16 mouse cellular contexts compared by ENCODE assay signal in genomic region chr14:31138219-31138896, GRCm38 (mm10). TPM values are rescaled to one million over a fixed set of nuclear protein-coding genes. Genes with fewer than 3 reads are reported as not detected.
DNase-seq lines count a peak whose midpoint lies in the region; ATAC-seq and TF ChIP-seq lines count a peak whose summit lies in the region.
"Had no signal": no experiment of that assay in that cellular context is flagged by ENCODE, and none has a peak within 500 bp of the region (broad histone marks: within the 10 kb centered on the region; RNA-seq: fewer than 3 reads in every experiment).

No protein-coding gene starts in this region.

- no peak overlapping the region for H3K9ac ChIP-seq in forebrain, embryonic 11.5 days (ENCODE audit: low read length)
- no peak overlapping the region for H3K9ac ChIP-seq in forebrain, embryonic 14.5 days (ENCODE audit: low read length)
- H3K9ac ChIP-seq in hindbrain, embryonic 14.5 days: no peak overlapping the region
- H3K9ac ChIP-seq in hindbrain, embryonic 13.5 days: no peak overlapping the region
- no peak overlapping the region for H3K9ac ChIP-seq in midbrain, embryonic 13.5 days (replicated peaks)
- no peak overlapping the region for H3K9ac ChIP-seq in midbrain, postnatal 0 days (replicated peaks; ENCODE audit: low read length, poor library complexity, severe bottlenecking)
- H3K9ac ChIP-seq: lung, embryonic 15.5 days; stomach, embryonic 15.5 days had no signal

- TF ChIP-seq CTCF in midbrain, postnatal 0 days (IDR thresholded peaks at IDR 0.05): no peak

- no peak for ATAC-seq in forebrain, embryonic 11.5 days (replicated peaks; ENCODE audit: low FRiP score)
- ATAC-seq in forebrain, embryonic 14.5 days: no peak
- ATAC-seq in hindbrain, embryonic 14.5 days (ENCODE audit: low FRiP score): 0 out of 2 replicates have a peak, but pooled peaks have one; percentile 28
- no peak for ATAC-seq in hindbrain, embryonic 13.5 days (ENCODE audit: low FRiP score)
- ATAC-seq in midbrain, embryonic 13.5 days: 0 out of 2 replicates have a peak, but pooled peaks have one; percentile 3
- ATAC-seq in midbrain, postnatal 0 days (ENCODE audit: low FRiP score): no peak
- ATAC-seq: inflammation-experienced regulatory T-cells, adult 6 months; Patski had no signal

- H3K27me3 ChIP-seq in forebrain, embryonic 11.5 days (ENCODE audit: control insufficient read depth, insufficient read depth, low read length): no peaks in the 10 kb centered on the region
- no peaks in the 10 kb centered on the region for H3K27me3 ChIP-seq in forebrain, embryonic 14.5 days (replicated peaks; ENCODE audit: control insufficient read depth, insufficient read depth, low read length)
- H3K27me3 ChIP-seq in hindbrain, embryonic 14.5 days (ENCODE audit: control insufficient read depth, insufficient read depth, low read length): no peaks in the 10 kb centered on the region
- no peaks in the 10 kb centered on the region for H3K27me3 ChIP-seq in hindbrain, embryonic 13.5 days
- no peaks in the 10 kb centered on the region for H3K27me3 ChIP-seq in midbrain, embryonic 13.5 days
- no peaks in the 10 kb centered on the region for H3K27me3 ChIP-seq in midbrain, postnatal 0 days (ENCODE audit: insufficient read depth, low read length)
- H3K27me3 ChIP-seq: lung, embryonic 15.5 days; Patski; stomach, embryonic 15.5 days had no signal

- peaks cover 44% of the 10 kb centered on the region for H3K36me3 ChIP-seq in forebrain, embryonic 11.5 days (ENCODE audit: control insufficient read depth, insufficient read depth, low read length)
- H3K36me3 ChIP-seq in forebrain, embryonic 14.5 days (ENCODE audit: control insufficient read depth, insufficient read depth, low read length): peaks cover 72% of the 10 kb centered on the region
- peaks cover 70% of the 10 kb centered on the region for H3K36me3 ChIP-seq in hindbrain, embryonic 14.5 days (replicated peaks; ENCODE audit: control insufficient read depth, insufficient read depth)
- H3K36me3 ChIP-seq in hindbrain, embryonic 13.5 days: peaks cover 88% of the 10 kb centered on the region
- peaks cover 89% of the 10 kb centered on the region for H3K36me3 ChIP-seq in midbrain, embryonic 13.5 days
- H3K36me3 ChIP-seq in midbrain, postnatal 0 days (ENCODE audit: insufficient read depth, low read length): peaks cover 14% of the 10 kb centered on the region

- WGBS in forebrain, embryonic 11.5 days: 91% methylated on average over 30 of the region's 35 CpGs
- 90% methylated on average over 28 of the region's 35 CpGs for whole genome bisulfite sequencing in forebrain, embryonic 14.5 days
- WGBS in hindbrain, embryonic 14.5 days: 80% methylated on average over 21 of the region's 35 CpGs
- WGBS in hindbrain, embryonic 13.5 days: 82% methylated on average over 22 of the region's 35 CpGs
- WGBS in midbrain, embryonic 13.5 days: 84% methylated on average over 23 of the region's 35 CpGs
- WGBS in midbrain, postnatal 0 days: 87% methylated on average over 23 of the region's 35 CpGs

- H3K4me1 ChIP-seq in forebrain, embryonic 11.5 days (replicated peaks; ENCODE audit: control insufficient read depth, insufficient read depth, low read length): 0 out of 2 replicates have a peak, but pooled peaks cover 2% of the 10 kb centered on the region
- peaks cover 6% of the 10 kb centered on the region for H3K4me1 ChIP-seq in forebrain, embryonic 14.5 days (ENCODE audit: control insufficient read depth, insufficient read depth, low read length)
- peaks cover 7% of the 10 kb centered on the region for H3K4me1 ChIP-seq in hindbrain, embryonic 14.5 days (replicated peaks; ENCODE audit: control insufficient read depth, insufficient read depth, low read length)
- peaks cover 21% of the 10 kb centered on the region for H3K4me1 ChIP-seq in hindbrain, embryonic 13.5 days (replicated peaks)
- peaks cover 11% of the 10 kb centered on the region for H3K4me1 ChIP-seq in midbrain, embryonic 13.5 days (replicated peaks)
- H3K4me1 ChIP-seq in midbrain, postnatal 0 days (ENCODE audit: insufficient read depth, low read length): no peaks in the 10 kb centered on the region

- no peak overlapping the region for H3K27ac ChIP-seq in forebrain, embryonic 11.5 days (ENCODE audit: low read depth, low read length)
- no peak overlapping the region for H3K27ac ChIP-seq in forebrain, embryonic 14.5 days (ENCODE audit: low read depth, low read length)
- no peak overlapping the region for H3K27ac ChIP-seq in hindbrain, embryonic 14.5 days
- no peak overlapping the region for H3K27ac ChIP-seq in hindbrain, embryonic 13.5 days
- no peak overlapping the region for H3K27ac ChIP-seq in midbrain, embryonic 13.5 days
- H3K27ac ChIP-seq in midbrain, postnatal 0 days (ENCODE audit: low read depth, low read length): no peak overlapping the region
- H3K27ac ChIP-seq: limb, embryonic 10.5 days; stomach, embryonic 15.5 days had no signal

- H3K4me3 ChIP-seq in forebrain, embryonic 11.5 days (ENCODE audit: low read depth, low read length): no peak overlapping the region
- H3K4me3 ChIP-seq in forebrain, embryonic 14.5 days (ENCODE audit: low read depth, low read length): no peak overlapping the region
- H3K4me3 ChIP-seq in hindbrain, embryonic 14.5 days (replicated peaks; ENCODE audit: low read length): no peak overlapping the region
- H3K4me3 ChIP-seq in hindbrain, embryonic 13.5 days: no peak overlapping the region
- no peak overlapping the region for H3K4me3 ChIP-seq in midbrain, embryonic 13.5 days (replicated peaks)
- no peak overlapping the region for H3K4me3 ChIP-seq in midbrain, postnatal 0 days (ENCODE audit: low read depth, low read length)
- H3K4me3 ChIP-seq: limb, embryonic 10.5 days; lung, embryonic 15.5 days; stomach, embryonic 15.5 days had no signal

- DNase-seq in forebrain, embryonic 11.5 days (ENCODE audit: low spot score): peak; percentile 49
- DNase-seq in forebrain, embryonic 14.5 days (ENCODE audit: low spot score): no peak
- DNase-seq in hindbrain, embryonic 14.5 days (ENCODE audit: low spot score): no peak
- DNase-seq in midbrain, postnatal 0 days (ENCODE audit: low spot score): no peak
- DNase-seq in cerebellum, postnatal 25 days: peak; percentile 52
- no peak for DNase-seq in embryo, embryonic 10 days (ENCODE audit: low spot score)
- DNase-seq: layer of hippocampus, adult 9-11 months; midbrain, embryonic 14.5 days; right cerebral cortex, postnatal 4 days had no signal

- H3K4me2 ChIP-seq in forebrain, embryonic 11.5 days (ENCODE audit: low read depth, low read length, severe bottlenecking): no peak overlapping the region
- no peak overlapping the region for H3K4me2 ChIP-seq in forebrain, embryonic 14.5 days (ENCODE audit: low read length)
- H3K4me2 ChIP-seq in hindbrain, embryonic 14.5 days (replicated peaks): no peak overlapping the region
- no peak overlapping the region for H3K4me2 ChIP-seq in hindbrain, embryonic 13.5 days
- no peak overlapping the region for H3K4me2 ChIP-seq in midbrain, embryonic 13.5 days (replicated peaks)
- no peak overlapping the region for H3K4me2 ChIP-seq in midbrain, postnatal 0 days (ENCODE audit: low read depth, low read length, poor library complexity, severe bottlenecking)
- H3K4me2 ChIP-seq: lung, embryonic 15.5 days; stomach, embryonic 15.5 days had no signal

- no peaks in the 10 kb centered on the region for H3K9me3 ChIP-seq in forebrain, embryonic 11.5 days (ENCODE audit: control insufficient read depth, low read length)
- H3K9me3 ChIP-seq in forebrain, embryonic 14.5 days (replicated peaks; ENCODE audit: control insufficient read depth, low read length): no peaks in the 10 kb centered on the region
- no peaks in the 10 kb centered on the region for H3K9me3 ChIP-seq in hindbrain, embryonic 14.5 days (ENCODE audit: control insufficient read depth, low read length)
- no peaks in the 10 kb centered on the region for H3K9me3 ChIP-seq in hindbrain, embryonic 13.5 days
- H3K9me3 ChIP-seq in midbrain, embryonic 13.5 days: no peaks in the 10 kb centered on the region
- H3K9me3 ChIP-seq in midbrain, postnatal 0 days (ENCODE audit: low read length): no peaks in the 10 kb centered on the region
- H3K9me3 ChIP-seq: limb, embryonic 10.5 days; lung, embryonic 15.5 days; stomach, embryonic 15.5 days had no signal

RNA-seq across cellular contexts. Expression of gene Nt5dc2, which starts 7.5 kb away (rescaled TPM):
- 565 and 637 TPM in 2 replicates for polyA plus RNA-seq in forebrain, embryonic 11.5 days (2014; fragmentation: Nextera tagmentation; extraction: Ambion mirVana)
- polyA plus RNA-seq in forebrain, embryonic 14.5 days (2014; fragmentation: Nextera tagmentation; extraction: Ambion mirVana): 225 and 288 TPM in 2 replicates
- 260 and 277 TPM in 2 replicates for polyA plus RNA-seq in hindbrain, embryonic 14.5 days (2014; fragmentation: Nextera tagmentation; extraction: Ambion mirVana)
- 273 and 282 TPM in 2 replicates for polyA plus RNA-seq in hindbrain, embryonic 13.5 days (2015; fragmentation: Nextera tagmentation; extraction: Ambion mirVana)
- 280 and 317 TPM in 2 replicates for polyA plus RNA-seq in midbrain, embryonic 13.5 days (2015; fragmentation: Nextera tagmentation; extraction: Ambion mirVana)
- 132 and 171 TPM in 2 replicates for total RNA-seq in midbrain, postnatal 0 days (2014; rRNA removed)
- 132 and 144 TPM in 2 replicates for polyA plus RNA-seq in midbrain, postnatal 0 days (2015; fragmentation: Nextera tagmentation; extraction: Ambion mirVana)
- polyA plus RNA-seq: inflammation-experienced regulatory T-cells, adult 6 months had no signal

RNA-seq across cellular contexts. Expression of gene Smim4, which starts 9.6 kb away (rescaled TPM):
- 50.9 and 52.7 TPM in 2 replicates for polyA plus RNA-seq in forebrain, embryonic 11.5 days (2014; fragmentation: Nextera tagmentation; extraction: Ambion mirVana)
- polyA plus RNA-seq in forebrain, embryonic 14.5 days (2014; fragmentation: Nextera tagmentation; extraction: Ambion mirVana): 72.1 and 93.8 TPM in 2 replicates
- 55.5 and 77.7 TPM in 2 replicates for polyA plus RNA-seq in hindbrain, embryonic 14.5 days (2014; fragmentation: Nextera tagmentation; extraction: Ambion mirVana)
- polyA plus RNA-seq in hindbrain, embryonic 13.5 days (2015; fragmentation: Nextera tagmentation; extraction: Ambion mirVana): 83.1 and 83.2 TPM in 2 replicates
- 75.8 and 78.8 TPM in 2 replicates for polyA plus RNA-seq in midbrain, embryonic 13.5 days (2015; fragmentation: Nextera tagmentation; extraction: Ambion mirVana)
- total RNA-seq in midbrain, postnatal 0 days (2014; rRNA removed): 3.2 and 4.3 TPM in 2 replicates
- 41.6 and 47.5 TPM in 2 replicates for polyA plus RNA-seq in midbrain, postnatal 0 days (2015; fragmentation: Nextera tagmentation; extraction: Ambion mirVana)

RNA-seq across cellular contexts. Expression of gene Stab1, which starts 30.1 kb away (rescaled TPM):
- 21.8 and 27.1 TPM in 2 replicates for polyA plus RNA-seq in forebrain, embryonic 11.5 days (2014; fragmentation: Nextera tagmentation; extraction: Ambion mirVana)
- polyA plus RNA-seq in forebrain, embryonic 14.5 days (2014; fragmentation: Nextera tagmentation; extraction: Ambion mirVana): 21.8 and 22.1 TPM in 2 replicates
- 17.9 and 27.6 TPM in 2 replicates for polyA plus RNA-seq in hindbrain, embryonic 14.5 days (2014; fragmentation: Nextera tagmentation; extraction: Ambion mirVana)
- polyA plus RNA-seq in hindbrain, embryonic 13.5 days (2015; fragmentation: Nextera tagmentation; extraction: Ambion mirVana): 24.8 and 25.2 TPM in 2 replicates
- 19.8 and 23.2 TPM in 2 replicates for polyA plus RNA-seq in midbrain, embryonic 13.5 days (2015; fragmentation: Nextera tagmentation; extraction: Ambion mirVana)
- 25.5 and 31.4 TPM in 2 replicates for total RNA-seq in midbrain, postnatal 0 days (2014; rRNA removed)
- polyA plus RNA-seq in midbrain, postnatal 0 days (2015; fragmentation: Nextera tagmentation; extraction: Ambion mirVana): 9.0 and 11.7 TPM in 2 replicates

Comparison
In these comparisons a context has a peak if more than half of its experiments do, and no peak if none do; other contexts are left out.
1. ATAC-seq: peak in hindbrain, embryonic 14.5 days (single experiment) and midbrain, embryonic 13.5 days (single experiment); none in forebrain, embryonic 11.5 days (single experiment), forebrain, embryonic 14.5 days (single experiment), hindbrain, embryonic 13.5 days (single experiment) and midbrain, postnatal 0 days (single experiment).
2. DNase-seq: peak in forebrain, embryonic 11.5 days (single experiment) and cerebellum, postnatal 25 days (2 of 2); none in forebrain, embryonic 14.5 days (single experiment), hindbrain, embryonic 14.5 days (single experiment), midbrain, postnatal 0 days (single experiment) and embryo, embryonic 10 days (single experiment).